Mouse (Mus musculus): ENCODE data around the gene Pigk.

Gene Pigk

GRCm38 (mm10) chr3:152837938-152838337, 124.0 kb downstream of the Pigk start:
- in situ Hi-C loops (cut with MseI, MboI) = no loop called here

DNA sequence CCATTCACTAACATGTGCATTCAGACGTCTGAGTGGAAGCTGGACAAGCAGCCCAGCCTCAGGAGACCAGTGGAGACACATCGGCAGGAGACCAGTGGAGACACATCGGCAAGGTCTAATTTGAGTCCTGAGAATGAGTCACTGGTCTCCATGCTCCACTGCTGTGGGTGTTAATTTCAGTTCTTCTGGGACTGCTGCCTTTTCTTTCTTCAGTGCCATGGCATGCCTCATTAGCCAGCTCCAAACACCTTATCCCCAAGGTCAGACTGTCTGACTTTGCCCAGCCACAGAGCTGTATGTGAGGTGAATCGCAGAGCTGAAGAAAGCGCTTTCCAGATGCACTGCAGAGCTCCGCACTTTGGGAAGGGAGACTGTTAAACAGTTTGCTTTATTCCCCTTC, 127.4 kb downstream of the Pigk start:
- in situ Hi-C loops (cut with MseI, MboI) = no loop called here

GRCm38 (mm10) chr3:152842648-152843047, 128.7 kb downstream of the Pigk start:
- in situ Hi-C loops (cut with MseI, MboI) = no loop called here

DNA sequence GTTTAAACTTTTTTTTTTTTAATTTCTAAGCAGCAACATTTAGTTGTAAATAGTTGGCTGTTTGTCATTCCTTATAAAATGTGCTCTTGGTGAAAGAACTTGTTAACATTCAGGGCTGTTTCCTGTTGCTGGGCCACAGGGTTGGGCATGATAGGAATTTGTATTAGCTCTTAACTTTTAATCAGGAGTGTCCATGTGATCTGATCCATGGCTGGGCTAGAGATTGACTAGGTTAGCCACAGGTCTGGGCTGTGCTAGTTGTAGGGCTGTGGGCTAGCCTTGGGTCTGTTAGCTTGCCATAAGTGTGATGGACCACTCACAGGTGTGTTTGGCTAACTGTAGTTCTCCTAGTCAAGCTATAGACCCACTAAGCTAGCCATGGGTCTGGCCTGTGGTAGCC, 130.0 kb downstream of the Pigk start:
- in situ Hi-C loops (cut with MseI, MboI) = no loop called here

DNA sequence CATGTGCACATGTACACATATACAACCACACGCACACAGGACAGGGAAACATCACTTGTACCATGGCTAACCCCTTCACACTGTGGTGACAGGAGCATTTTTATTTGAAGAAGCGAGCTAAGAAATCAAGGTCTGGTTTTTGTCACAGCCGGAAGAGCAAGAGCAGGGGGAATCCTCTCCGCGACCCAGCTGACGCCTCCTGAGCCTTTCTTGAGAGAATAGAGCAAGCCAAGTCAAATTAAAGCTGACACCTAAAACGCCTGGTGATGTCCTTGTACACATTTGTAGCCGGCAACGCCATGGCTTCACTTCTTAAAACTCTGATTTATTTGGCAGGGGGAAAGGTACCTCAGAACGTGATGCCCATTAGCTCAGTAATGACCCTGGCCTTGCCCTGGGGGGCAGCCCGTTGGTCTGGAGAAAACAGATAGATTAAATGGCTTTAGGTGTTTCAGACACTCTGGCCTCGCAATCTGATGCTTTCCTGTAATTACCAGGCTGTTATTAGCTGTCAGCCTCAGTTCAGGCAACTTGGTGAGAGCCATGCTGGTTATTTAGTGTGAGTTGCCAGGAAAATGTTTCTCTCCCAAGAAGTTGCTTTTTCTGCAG, 141.2 kb downstream of the Pigk start:
- in situ Hi-C loops (cut with MseI, MboI) = no loop called here

DNA sequence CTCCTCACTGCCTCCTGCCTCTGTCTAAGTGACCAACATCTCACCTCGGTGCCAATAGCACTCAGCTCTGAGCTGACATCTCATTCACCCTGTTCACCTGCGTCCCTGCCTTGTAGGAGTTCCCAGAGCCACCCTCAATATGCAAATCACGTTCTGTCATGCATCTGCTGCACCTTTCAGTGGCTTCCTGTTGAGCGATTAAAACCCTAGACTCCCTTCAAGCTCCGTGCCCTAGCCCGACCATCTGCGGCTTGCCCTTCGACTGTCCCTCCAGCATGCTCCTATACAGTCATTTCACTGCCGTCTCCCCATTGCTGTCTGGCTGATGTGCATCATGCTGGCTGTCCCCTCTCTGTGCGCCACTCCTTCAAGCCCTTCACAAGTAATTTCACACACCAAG, 142.2 kb downstream of the Pigk start:
- in situ Hi-C loops (cut with MseI, MboI) = no loop called here

GRCm38 (mm10) chr3:152861450-152861849, 147.6 kb downstream of the Pigk start:
- in situ Hi-C loops (cut with MseI, MboI) = no loop called here

GRCm38 (mm10) chr3:152861978-152862377, 148.1 kb downstream of the Pigk start:
- in situ Hi-C loops (cut with MseI, MboI) = no loop called here

DNA sequence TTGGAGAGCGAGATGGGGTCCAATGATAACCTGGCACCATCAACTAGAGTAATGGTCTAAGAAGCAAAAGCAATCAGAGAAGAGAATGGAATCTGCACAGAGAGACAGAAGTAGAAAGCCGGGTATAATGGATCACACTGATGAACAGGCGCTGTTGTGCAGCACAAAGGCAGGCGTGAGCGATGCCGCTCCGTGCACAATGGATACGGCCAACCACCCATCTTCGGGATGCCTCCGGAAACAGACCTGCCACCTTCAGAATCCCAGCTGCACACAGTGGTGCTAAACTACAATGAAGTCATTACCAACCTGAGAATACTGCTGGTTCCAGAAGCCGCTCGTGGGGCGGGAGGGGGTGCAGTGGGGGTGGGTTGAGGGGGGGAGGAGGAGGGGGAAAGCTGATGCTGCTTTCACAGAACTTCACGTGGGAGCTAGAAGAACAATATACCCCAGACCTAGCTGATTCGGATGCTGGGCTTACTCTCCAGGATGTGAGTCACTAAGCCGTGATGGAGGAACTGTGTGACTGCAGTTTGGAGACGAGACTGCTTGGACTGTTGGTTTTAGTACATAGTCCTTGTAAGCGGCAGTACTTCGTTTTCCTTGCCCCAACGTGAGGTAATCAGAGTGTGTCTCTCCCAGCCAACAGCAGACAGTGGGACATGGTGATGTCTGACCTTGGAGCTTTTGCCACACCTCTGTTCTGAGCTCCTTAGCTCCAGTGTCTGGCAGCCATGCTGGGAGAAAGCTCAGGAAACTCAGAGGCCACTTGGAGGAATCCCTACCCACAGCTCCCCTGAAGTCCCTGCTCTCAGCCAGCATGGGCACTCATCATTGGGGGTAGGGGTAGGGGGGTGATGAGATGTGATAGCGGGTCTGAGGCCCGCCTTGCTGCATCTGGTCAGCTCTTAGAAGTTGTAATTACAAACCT, 152.4 kb downstream of the Pigk start:
- in situ Hi-C loops (cut with MseI, MboI) = no loop called here

- in situ Hi-C loops (cut with MseI, MboI) = no loop called here
Observed at GRCm38 (mm10) chr3:152867654-152868525, 154.0 kb downstream of the Pigk start.

DNA sequence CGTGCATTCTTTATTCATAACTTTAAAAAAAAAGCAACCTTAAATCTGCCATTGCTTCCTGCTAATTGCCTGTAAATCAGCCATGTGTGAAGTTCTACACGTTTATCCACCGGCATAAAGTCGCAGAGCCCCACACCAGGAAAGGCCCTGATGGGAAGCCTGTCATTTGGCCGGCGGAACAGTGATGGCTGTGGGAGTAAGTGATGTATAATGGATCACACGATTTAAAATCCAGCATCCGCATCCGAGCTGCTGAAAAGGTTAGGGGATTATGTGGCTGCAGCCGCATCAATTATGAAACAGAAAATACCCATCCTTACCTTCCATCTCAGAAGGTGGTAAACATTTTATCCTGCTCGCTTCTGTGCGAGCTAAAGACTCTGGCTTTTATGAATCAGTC, 158.2 kb downstream of the Pigk start:
- in situ Hi-C loops (cut with MseI, MboI) = no loop called here

GRCm38 (mm10) chr3:152872596-152872995, 158.7 kb downstream of the Pigk start:
- in situ Hi-C loops (cut with MseI, MboI) = no loop called here

GRCm38 (mm10) chr3:152874431-152875355, 160.8 kb downstream of the Pigk start:
- in situ Hi-C loops (cut with MseI, MboI) = no loop called here

GRCm38 (mm10) chr3:152875723-152876290, 161.9 kb downstream of the Pigk start:
- in situ Hi-C loops (cut with MseI, MboI) = no loop called here

- in situ Hi-C loops (cut with MseI, MboI) = no loop called here
Observed at GRCm38 (mm10) chr3:152880121-152880835, 166.4 kb downstream of the Pigk start.

DNA sequence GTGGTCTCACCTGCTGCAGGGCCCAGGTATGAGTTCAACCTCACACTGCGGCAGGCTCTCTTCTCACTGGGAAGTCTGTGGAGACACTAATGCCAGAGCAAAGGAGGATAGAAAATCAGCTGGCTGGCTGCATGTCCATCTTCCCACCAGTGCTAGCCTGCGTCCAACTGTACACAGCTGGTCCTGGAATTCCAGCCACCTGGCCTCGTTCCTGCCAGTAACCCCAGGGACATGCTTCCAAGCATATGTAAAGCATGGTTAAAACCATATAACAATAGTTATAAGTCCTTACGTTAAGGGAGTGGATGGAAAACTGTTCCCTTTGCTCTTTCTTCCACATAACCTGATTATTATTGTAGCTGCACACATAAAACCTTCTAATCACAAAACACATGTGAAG, 167.8 kb downstream of the Pigk start:
- in situ Hi-C loops (cut with MseI, MboI) = no loop called here

GRCm38 (mm10) chr3:152883556-152883955, 169.7 kb downstream of the Pigk start:
- in situ Hi-C loops (cut with MseI, MboI) = no loop called here

DNA sequence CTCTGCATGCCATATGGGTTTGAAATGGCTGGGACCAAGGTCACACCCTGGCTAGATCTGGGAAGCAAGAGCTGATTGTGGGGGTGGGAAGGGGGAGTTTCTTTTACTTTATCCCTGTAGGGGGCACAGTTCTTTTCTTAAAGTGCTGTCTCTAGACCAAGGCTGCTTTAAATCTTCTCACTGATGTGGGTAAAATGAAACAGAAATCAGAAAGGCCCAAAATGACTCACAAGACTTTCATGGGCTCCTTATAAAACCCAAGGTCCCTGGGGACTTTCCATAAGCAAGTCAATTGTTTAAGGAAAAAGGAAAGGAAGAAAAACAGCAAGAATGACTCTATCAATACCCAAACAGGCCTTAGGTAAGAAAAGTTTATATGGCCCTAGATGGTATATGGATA, 172.8 kb downstream of the Pigk start:
- in situ Hi-C loops (cut with MseI, MboI) = no loop called here

DNA sequence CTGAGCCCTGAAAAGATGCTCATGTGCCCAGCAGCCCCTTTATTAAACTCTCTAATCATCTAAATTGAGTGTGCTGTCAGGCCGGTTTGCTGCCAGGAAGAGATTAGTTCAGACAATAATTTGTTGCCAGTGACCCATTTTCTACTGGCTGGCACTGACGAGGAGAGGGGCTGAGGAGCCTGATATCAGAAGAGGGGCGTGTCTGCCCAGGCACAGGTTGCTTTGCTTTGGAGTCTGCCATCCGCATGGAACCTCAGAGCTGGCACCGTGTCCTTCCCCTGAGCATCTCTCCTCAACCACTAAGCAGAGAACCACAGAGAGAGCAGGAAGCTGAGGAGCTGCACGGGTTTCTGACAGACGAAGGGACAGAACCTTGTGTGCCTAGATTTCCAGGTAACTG, 174.2 kb downstream of the Pigk start:
- in situ Hi-C loops (cut with MseI, MboI) = no loop called here

GRCm38 (mm10) chr3:152894935-152895334, 181.0 kb downstream of the Pigk start:
- in situ Hi-C loops (cut with MseI, MboI) = no loop called here
